Mouse (Mus musculus) right cerebral cortex, adult 18-20 months (tissue): ENCODE data around the gene Tpgs1.

Experiments used
- DNase-seq: peaks from one replicate; pipeline ENCODE4 v3.0.0; 2022; ENCODE audit warnings: mixed read lengths

Gene Tpgs1

GRCm38 (mm10) chr10:79669576-79670057, 448 bp downstream of the Tpgs1 start:
- peak; percentile 84 for DNase-seq

- DNase-seq = no peak
Observed at GRCm38 (mm10) chr10:79670071-79670888, 1.1 kb downstream of the Tpgs1 start.

GRCm38 (mm10) chr10:79671396-79672087, 2.4 kb downstream of the Tpgs1 start:
- no peak for DNase-seq

GRCm38 (mm10) chr10:79672088-79672455, 2.9 kb downstream of the Tpgs1 start:
- DNase-seq = no peak

- no peak for DNase-seq
Observed at GRCm38 (mm10) chr10:79673054-79673453, 3.9 kb downstream of the Tpgs1 start.

GRCm38 (mm10) chr10:79675346-79676035, 6.3 kb downstream of the Tpgs1 start:
- DNase-seq = no peak

- no peak for DNase-seq
Observed at GRCm38 (mm10) chr10:79680606-79681495, 11.7 kb downstream of the Tpgs1 start.

- peak; percentile 100 for DNase-seq
Observed at GRCm38 (mm10) chr10:79681591-79682245, 12.5 kb downstream of the Tpgs1 start, which contains the start of gene Cdc34. Gene Cdc34 (plus strand): TSS chr10:79682195.

GRCm38 (mm10) chr10:79682551-79682915, 13.4 kb downstream of the Tpgs1 start:
- no peak for DNase-seq

- DNase-seq = no peak
Observed at GRCm38 (mm10) chr10:79682916-79683582, 13.9 kb downstream of the Tpgs1 start.

- no peak for DNase-seq
Observed at GRCm38 (mm10) chr10:79683726-79684640, 14.8 kb downstream of the Tpgs1 start.

GRCm38 (mm10) chr10:79684770-79685600, 15.8 kb downstream of the Tpgs1 start:
- no peak for DNase-seq

- DNase-seq = no peak
Observed at GRCm38 (mm10) chr10:79686219-79686618, 17.1 kb downstream of the Tpgs1 start.

- DNase-seq = no peak
Observed at GRCm38 (mm10) chr10:79686691-79687090, 17.5 kb downstream of the Tpgs1 start.

- DNase-seq = no peak
Observed at GRCm38 (mm10) chr10:79687513-79687912, 18.3 kb downstream of the Tpgs1 start.

GRCm38 (mm10) chr10:79688720-79689119, 19.6 kb downstream of the Tpgs1 start, which contains the start of gene Gzmm:
Gene Gzmm (plus strand): TSS chr10:79689020.
- DNase-seq = no peak

GRCm38 (mm10) chr10:79689178-79689577, 20.0 kb downstream of the Tpgs1 start:
- no peak for DNase-seq

GRCm38 (mm10) chr10:79691986-79692548, 22.9 kb downstream of the Tpgs1 start:
- DNase-seq = no peak
